Mouse (Mus musculus) spleen, adult 12 weeks (tissue): ENCODE results near the gene Vmn1r196.
"Not testable (repeated sequence)": the region's sequence is repeated elsewhere in the genome, so short reads cannot be mapped to it uniquely, and the experiment has no call there.

Source experiments
- DNase-seq: peaks from one replicate; pipeline ENCODE4 v3.0.0; 2022; ENCODE audit warnings: low spot score

Gene Vmn1r196

GRCm38 (mm10) chr13:22289620-22290019 is at the start of gene Vmn1r196:
Vmn1r196 (plus strand) TSS chr13:22289920.
- no peak for DNase-seq

DNA sequence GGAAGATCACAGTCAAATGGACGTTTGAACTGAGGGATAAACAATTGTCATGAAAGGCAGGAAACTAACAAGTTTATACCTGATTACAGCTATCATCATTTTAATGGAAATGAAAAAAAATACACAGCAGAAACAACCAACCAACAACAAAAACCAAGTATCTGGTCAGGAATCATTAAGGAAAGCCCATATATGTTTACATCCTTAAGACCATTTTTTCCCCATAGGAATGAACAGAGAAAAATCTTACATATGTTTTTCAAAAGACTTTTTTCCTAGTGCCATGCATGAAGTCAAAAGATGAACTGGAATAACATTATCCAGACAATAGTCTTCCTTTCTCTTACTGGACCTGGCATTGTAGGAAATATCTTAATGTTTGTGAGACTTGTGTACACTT is 45.8 kb upstream of the Vmn1r196 start, which contains the start of gene Vmn1r194:
Gene Vmn1r194, plus strand, starts transcription at position 301 of the 400 bp plus-strand sequence.
- DNase-seq = no peak

GRCm38 (mm10) chr13:22270222-22270621 is 19.5 kb upstream of the Vmn1r196 start, which contains the start of gene Vmn1r195:
Vmn1r195 (plus strand) TSS chr13:22270522.
- DNase-seq = not testable (repeated sequence)

GRCm38 (mm10) chr13:22271721-22272120 is 18.0 kb upstream of the Vmn1r196 start:
- DNase-seq = no peak

DNA sequence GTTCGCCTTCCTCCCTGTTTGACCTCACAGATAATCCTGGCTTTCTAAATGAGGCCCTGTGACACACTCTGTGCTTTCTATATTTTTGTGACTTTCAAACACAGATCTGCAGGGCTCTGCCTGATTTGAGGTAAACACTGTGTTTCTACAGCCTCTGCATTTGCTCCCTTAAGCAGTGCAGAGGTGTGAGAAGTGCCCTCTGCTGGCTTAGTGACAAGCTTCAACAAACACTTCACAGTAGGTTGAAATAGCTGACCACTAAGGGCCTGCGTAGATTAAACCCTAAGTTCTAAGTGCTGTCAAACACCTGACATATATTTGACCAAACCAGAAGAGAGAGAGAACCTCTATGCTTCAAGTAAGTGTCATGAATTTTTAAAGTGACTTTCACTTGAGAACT is 5.1 kb upstream of the Vmn1r196 start:
- DNase-seq = no peak

GRCm38 (mm10) chr13:22308075-22308474 is 18.4 kb downstream of the Vmn1r196 start:
- DNase-seq = not testable (repeated sequence)

DNA sequence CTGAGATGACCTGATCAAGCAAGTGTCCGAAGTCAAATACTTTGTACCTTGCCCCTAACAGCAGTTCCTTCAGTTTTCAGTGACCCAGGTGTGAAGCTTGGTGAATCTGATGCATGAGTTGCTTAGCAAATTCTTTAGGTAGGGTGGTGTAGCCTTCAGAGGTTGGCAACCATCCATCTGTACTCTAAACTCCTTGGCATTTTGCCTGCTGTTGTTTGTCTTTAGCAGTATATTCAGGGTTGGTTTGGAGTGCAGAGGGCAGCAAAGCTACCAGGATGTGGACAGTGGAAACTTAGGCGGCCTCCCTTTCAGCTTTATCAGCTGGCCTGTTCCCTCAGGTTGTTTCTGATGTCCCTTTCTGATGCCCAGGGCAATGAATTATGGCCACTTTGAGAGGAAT is 25.6 kb downstream of the Vmn1r196 start:
- no peak for DNase-seq

GRCm38 (mm10) chr13:22317366-22317765 is 27.6 kb downstream of the Vmn1r196 start:
- no peak for DNase-seq

- DNase-seq = no peak
Measured at GRCm38 (mm10) chr13:22320091-22320490, 30.4 kb downstream of the Vmn1r196 start.

DNA sequence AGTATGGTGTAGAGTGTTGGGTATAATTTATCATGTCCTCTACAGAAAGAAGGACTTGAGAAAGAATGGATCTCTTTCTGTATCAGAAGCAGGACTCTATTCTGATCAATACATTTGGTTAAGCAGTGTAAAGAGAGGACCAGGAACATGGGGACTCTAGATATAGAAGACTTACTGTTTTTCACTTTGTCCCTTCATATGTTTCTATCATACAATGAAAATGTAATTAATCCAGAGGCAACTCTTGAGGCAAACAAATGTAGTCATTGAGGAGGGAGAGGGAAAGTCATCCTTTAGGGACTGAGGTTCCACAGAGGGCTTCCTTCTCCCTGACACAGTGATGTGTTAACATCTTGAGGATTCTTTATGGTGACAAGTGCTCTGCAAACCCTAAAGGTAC is 34.6 kb downstream of the Vmn1r196 start, which contains the start of gene Vmn1r197:
Gene Vmn1r197, plus strand, starts transcription at position 301 of the 400 bp plus-strand sequence.
- no peak for DNase-seq

GRCm38 (mm10) chr13:22333269-22333668 is 43.5 kb downstream of the Vmn1r196 start:
- no peak for DNase-seq

DNA sequence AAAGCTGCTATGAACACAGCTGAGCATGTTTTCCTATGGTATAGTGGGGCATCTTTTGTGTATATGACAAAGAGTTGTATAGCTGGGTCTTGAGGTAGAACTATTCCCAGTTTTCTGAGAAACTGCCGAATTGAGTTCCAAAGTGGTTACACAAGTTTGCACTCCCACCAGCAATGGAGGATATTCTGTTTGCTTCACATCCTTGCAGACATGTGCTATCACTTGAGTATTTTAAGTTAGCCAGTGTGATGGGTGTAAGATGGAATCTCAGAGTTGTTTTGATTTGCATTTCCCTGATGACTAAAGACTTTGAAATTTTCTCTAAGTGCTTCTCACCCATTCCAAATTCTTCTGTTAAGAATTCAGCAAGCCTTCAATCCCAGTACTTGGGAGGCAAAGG is 45.8 kb downstream of the Vmn1r196 start:
- DNase-seq = no peak
